Mouse (Mus musculus) C2C12 (cell line): ENCODE data around the gene Gnat1. TPM values are rescaled to one million over a fixed set of nuclear protein-coding genes. Genes with fewer than 3 reads are reported as not detected.

Experiments used
- H3K27me3 ChIP-seq: one replicate; pipeline ENCODE4 v1.6.1; 2011; ENCODE audit not compliant: control insufficient read depth, insufficient read depth, insufficient read length
- H3K36me3 ChIP-seq: one replicate; pipeline ENCODE4 v1.6.1; 2011; ENCODE audit not compliant: control insufficient read depth, insufficient read depth
- H3K4me3 ChIP-seq: one replicate; pipeline ENCODE4 v1.5.1; 2011; ENCODE audit warnings: mild to moderate bottlenecking, control low read depth; ENCODE audit not compliant: poor library complexity, insufficient read depth, severe bottlenecking
- H3K79me2 ChIP-seq: one replicate; pipeline ENCODE4 v1.6.1; 2011; ENCODE audit not compliant: control insufficient read depth, insufficient read depth
- H3K79me3 ChIP-seq: one replicate; pipeline ENCODE4 v1.6.1; 2011; ENCODE audit warnings: low read depth, control low read depth
- H3ac ChIP-seq: one replicate; pipeline ENCODE3; 2011; ENCODE audit warnings: low read depth; ENCODE audit not compliant: control insufficient read depth, insufficient read length
- CEBPB ChIP-seq: IDR thresholded peaks from one replicate; pipeline ENCODE4 v1.6.1; 2011; ENCODE audit warnings: low read depth, mild to moderate bottlenecking, control low read depth, moderate library complexity
- CTCF ChIP-seq: IDR thresholded peaks from one replicate; pipeline ENCODE4 v1.5.1; 2011; ENCODE audit not compliant: control insufficient read depth, insufficient read depth, insufficient read length
- FOSL1 ChIP-seq: IDR thresholded peaks from one replicate; pipeline ENCODE4 v1.8.0; 2011; ENCODE audit warnings: mild to moderate bottlenecking, low read length; ENCODE audit not compliant: poor library complexity, insufficient read depth, severe bottlenecking
- MAX ChIP-seq: IDR thresholded peaks from one replicate; pipeline ENCODE4 v1.6.1; 2011; ENCODE audit warnings: mild to moderate bottlenecking, control low read depth
- MYOD1 ChIP-seq: IDR thresholded peaks from one replicate; pipeline ENCODE4 v1.6.1; 2011; ENCODE audit warnings: low read depth; ENCODE audit not compliant: control insufficient read depth, insufficient read length
- MYOG ChIP-seq: IDR thresholded peaks from one replicate; pipeline ENCODE4 v1.6.1; 2011; ENCODE audit not compliant: control insufficient read depth, insufficient read length; ENCODE audit errors: extremely low read depth
- USF1 ChIP-seq: IDR thresholded peaks from one replicate; pipeline ENCODE4 v1.6.1; 2011; ENCODE audit warnings: low read depth, mild to moderate bottlenecking, control low read depth, moderate library complexity
- polyA plus RNA-seq: library from polyadenylated mRNA; unstranded; fragments of >200 nt; fragmentation: generic; extraction: Trizol; gene quantifications from one replicate; pipeline ENCODE4 v1.2.1, GENCODE M21; 2012; ENCODE audit warnings: missing spikeins

The Gnat1 gene
- polyA plus RNA-seq, 1 experiment = 0.01 TPM

- no peak overlapping the region for H3K4me3 ChIP-seq
Observed at GRCm38 (mm10) chr9:107708439-107709095, 29.1 kb upstream of the Gnat1 start.

GRCm38 (mm10) chr9:107707701-107708438 is 28.4 kb upstream of the Gnat1 start:
- H3K27me3 ChIP-seq = peaks cover 44% of the 10 kb centered on the region
- no peaks in the 10 kb centered on the region for H3K36me3 ChIP-seq
- no peaks in the 10 kb centered on the region for H3K79me3 ChIP-seq
- no peak overlapping the region for H3K4me3 ChIP-seq
- no peaks in the 10 kb centered on the region for H3K79me2 ChIP-seq
- no peak overlapping the region for H3ac ChIP-seq
- TF ChIP-seq CTCF (no peak), MAX (no peak), FOSL1 (no peak), MYOG (no peak), MYOD1 (no peak), CEBPB (no peak), USF1 (no peak)

More at GRCm38 (mm10) chr9:107708439-107709095, 29.1 kb upstream of the Gnat1 start:
- Histone ChIP-seq H3ac (no peak overlapping the region), H3K79me3 (no peaks in the 10 kb centered on the region), H3K27me3 (peaks cover 44% of the 10 kb centered on the region), H3K36me3 (no peaks in the 10 kb centered on the region), H3K79me2 (no peaks in the 10 kb centered on the region)
- TF ChIP-seq USF1 (no peak), FOSL1 (no peak), MAX (no peak), CEBPB (no peak), CTCF (no peak), MYOD1 (no peak), MYOG (no peak)

- no peaks in the 10 kb centered on the region for H3K79me2 ChIP-seq
- peaks cover 44% of the 10 kb centered on the region for H3K27me3 ChIP-seq
- H3K4me3 ChIP-seq = no peak overlapping the region
- H3K79me3 ChIP-seq = no peaks in the 10 kb centered on the region
- TF ChIP-seq CTCF (no peak), CEBPB (no peak), MAX (no peak), MYOD1 (no peak), USF1 (no peak), FOSL1 (no peak), MYOG (no peak)
- H3ac ChIP-seq = no peak overlapping the region
- H3K36me3 ChIP-seq = no peaks in the 10 kb centered on the region
Observed at GRCm38 (mm10) chr9:107706781-107707211, 27.3 kb upstream of the Gnat1 start.

GRCm38 (mm10) chr9:107703337-107704122 is 24.0 kb upstream of the Gnat1 start:
- Histone ChIP-seq H3ac (no peak overlapping the region), H3K36me3 (no peaks in the 10 kb centered on the region), H3K79me3 (no peaks in the 10 kb centered on the region), H3K4me3 (no peak overlapping the region), H3K27me3 (peaks cover 27% of the 10 kb centered on the region), H3K79me2 (no peaks in the 10 kb centered on the region)
- no peak for TF ChIP-seq CTCF
- no peak for TF ChIP-seq CEBPB
- TF ChIP-seq FOSL1 = no peak
- TF ChIP-seq USF1 = no peak
- no peak for TF ChIP-seq MYOG
- no peak for TF ChIP-seq MYOD1
- TF ChIP-seq MAX = no peak

GRCm38 (mm10) chr9:107702606-107703185 is 23.2 kb upstream of the Gnat1 start:
- Histone ChIP-seq H3K36me3 (no peaks in the 10 kb centered on the region), H3K79me2 (no peaks in the 10 kb centered on the region), H3K79me3 (no peaks in the 10 kb centered on the region), H3ac (no peak overlapping the region), H3K27me3 (peaks cover 19% of the 10 kb centered on the region), H3K4me3 (no peak overlapping the region)
- TF ChIP-seq USF1 (no peak), MYOD1 (no peak), CEBPB (no peak), CTCF (no peak), FOSL1 (no peak), MAX (no peak), MYOG (no peak)
